Mouse (Mus musculus): ENCODE data around the gene Csrp2.

Gene Csrp2

GRCm38 (mm10) chr10:110931161-110931912, 11.7 kb downstream of the Csrp2 start:
- DNase-seq (ENCODE audit: low spot score in 2 of 2), result no peak

DNA sequence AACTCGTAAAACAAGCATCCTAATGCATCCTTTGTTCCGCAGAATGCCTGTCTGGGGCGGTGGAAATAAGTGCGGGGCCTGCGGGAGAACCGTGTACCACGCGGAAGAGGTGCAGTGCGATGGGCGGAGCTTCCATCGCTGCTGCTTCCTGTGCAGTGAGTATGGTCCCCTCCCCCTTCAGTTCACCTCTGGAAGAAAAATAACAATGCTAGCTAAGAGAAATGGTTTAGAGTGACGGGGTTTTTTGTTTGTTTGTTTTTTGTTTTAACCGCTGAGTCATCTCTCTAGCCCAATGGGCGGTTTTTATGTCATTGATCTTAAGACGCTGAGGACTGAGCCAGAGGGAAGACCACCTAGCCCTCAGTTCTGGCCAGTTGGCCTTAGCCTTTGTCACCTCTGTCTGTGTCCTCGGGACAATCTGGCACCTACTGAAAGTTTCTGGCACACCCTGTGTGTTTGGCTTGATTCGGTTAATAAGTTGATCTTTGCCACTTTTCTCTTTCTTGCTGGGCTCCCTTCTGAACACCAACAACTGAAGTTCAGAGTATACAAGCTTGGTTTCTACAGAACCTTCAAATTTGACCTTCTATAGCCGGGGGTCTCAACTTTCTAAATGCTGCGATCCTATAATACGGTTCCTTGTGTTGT, 12.4 kb downstream of the Csrp2 start:
- DNase-seq (ENCODE audit: low spot score in 2 of 2), result no peak

DNA sequence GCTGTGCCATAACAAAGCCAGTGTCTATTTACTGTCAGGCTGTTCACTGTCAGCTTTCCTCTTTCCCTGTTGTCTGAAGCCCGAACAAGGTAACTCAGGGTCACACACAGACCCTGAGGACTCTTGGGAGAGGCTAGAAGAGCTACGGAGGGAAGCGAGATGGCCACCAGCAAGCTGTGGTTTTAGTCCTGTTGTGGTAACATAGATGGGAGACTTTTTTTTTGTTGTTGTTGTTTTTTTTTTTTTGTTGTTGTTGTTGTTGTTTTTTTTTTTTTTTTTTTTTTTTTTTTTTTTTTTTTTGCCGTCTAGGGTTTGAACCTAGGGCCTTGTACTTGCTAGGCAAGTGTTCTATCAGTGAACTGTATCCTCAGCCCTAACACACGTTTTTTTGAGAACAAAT, 14.0 kb downstream of the Csrp2 start:
- DNase-seq (ENCODE audit: low spot score in 2 of 2), result no peak

GRCm38 (mm10) chr10:110935081-110935480, 15.5 kb downstream of the Csrp2 start:
- DNase-seq (ENCODE audit: low spot score in 2 of 2), result no peak

DNA sequence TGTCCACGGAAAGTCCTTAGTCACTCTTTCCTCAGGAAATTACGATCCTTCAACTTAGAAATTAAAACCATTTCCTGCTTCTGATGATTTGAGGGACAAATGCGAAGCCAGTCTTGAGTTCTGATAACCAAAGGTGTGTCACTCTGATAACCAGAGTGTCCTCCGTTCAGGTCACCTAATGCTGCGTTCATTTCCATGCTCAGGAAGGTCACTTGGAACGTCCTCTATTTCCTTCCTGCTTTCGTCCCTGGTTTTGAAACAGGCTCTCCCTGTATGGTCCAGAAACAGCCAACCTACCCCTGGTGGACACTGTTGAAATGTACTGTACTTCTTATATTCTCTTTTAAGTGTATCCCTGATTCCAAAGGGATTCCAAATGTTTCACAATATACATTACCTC, 16.1 kb downstream of the Csrp2 start:
- no peak for DNase-seq (ENCODE audit: low spot score in 2 of 2)

DNA sequence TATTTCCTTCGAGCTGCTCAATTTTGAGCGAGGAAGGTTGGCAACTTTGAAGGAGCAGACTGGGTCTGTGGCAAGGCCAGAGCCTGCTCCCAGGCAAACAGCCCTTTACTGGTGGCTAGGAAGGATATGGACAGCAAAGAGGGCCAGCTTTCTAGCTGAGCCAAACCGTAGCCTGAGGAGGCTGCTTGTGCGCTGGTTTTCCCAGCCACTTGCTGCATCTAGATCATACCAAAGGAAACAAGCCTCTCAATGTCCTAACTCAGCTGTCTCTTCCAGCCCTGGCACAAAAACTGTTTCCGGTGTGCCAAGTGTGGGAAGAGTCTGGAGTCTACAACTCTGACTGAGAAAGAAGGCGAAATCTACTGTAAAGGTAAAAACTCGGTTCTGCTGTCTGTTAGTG, 18.8 kb downstream of the Csrp2 start:
- DNase-seq (ENCODE audit: low spot score in 2 of 2), result no peak

- DNase-seq (ENCODE audit: low spot score in 2 of 2), result peak; percentile 60 to 68
Measured at GRCm38 (mm10) chr10:110938841-110939549, 19.4 kb downstream of the Csrp2 start.

GRCm38 (mm10) chr10:110939717-110940116, 20.1 kb downstream of the Csrp2 start:
- no peak for DNase-seq (ENCODE audit: low spot score in 2 of 2)

- DNase-seq (ENCODE audit: low spot score in 2 of 2), result no peak
Measured at GRCm38 (mm10) chr10:110940740-110941398, 21.3 kb downstream of the Csrp2 start.

- no peak for DNase-seq (ENCODE audit: low spot score in 2 of 2)
Measured at GRCm38 (mm10) chr10:110941968-110942367, 22.4 kb downstream of the Csrp2 start.

DNA sequence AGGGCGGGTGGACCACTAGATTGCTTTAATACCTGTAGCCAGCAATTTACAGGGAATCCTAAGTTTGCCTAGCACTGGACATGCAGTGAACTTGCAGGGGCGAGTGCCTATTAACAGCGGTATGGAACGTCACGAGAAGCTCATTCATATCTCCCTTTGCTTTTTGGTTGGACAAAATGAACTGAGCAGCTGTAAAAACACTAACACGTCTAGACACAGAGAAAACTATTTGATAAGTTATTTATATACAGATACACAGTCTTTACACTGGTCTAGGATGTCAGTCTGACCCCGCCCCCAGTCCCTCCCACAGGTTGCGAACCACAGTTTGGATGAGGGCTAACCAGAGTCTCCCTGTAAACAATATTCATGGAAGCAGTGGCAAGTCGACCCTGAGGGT, 23.2 kb downstream of the Csrp2 start:
- DNase-seq (ENCODE audit: low spot score in 2 of 2), result no peak

- DNase-seq (ENCODE audit: low spot score in 2 of 2), result no peak
Measured at GRCm38 (mm10) chr10:110944175-110944574, 24.6 kb downstream of the Csrp2 start.

DNA sequence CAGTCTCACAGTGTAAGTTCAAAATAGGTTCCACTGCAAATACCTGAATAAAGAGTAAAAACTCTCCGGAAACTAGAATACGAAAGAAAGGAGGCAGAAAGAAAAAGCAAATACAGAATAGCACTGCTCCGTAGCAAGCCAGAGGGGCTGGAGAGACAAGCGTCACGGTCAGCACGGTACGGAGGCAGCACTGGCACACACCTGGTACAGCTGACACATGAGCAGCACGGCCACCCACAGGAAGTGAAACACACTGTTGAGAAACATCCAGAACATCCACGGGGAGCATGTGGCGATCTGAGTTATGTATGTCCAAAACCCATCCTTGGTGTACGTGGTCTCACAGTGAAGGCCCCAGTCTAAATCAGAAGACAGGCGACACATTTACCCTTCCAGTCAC, 26.4 kb downstream of the Csrp2 start:
- DNase-seq (ENCODE audit: low spot score in 2 of 2), result no peak

DNA sequence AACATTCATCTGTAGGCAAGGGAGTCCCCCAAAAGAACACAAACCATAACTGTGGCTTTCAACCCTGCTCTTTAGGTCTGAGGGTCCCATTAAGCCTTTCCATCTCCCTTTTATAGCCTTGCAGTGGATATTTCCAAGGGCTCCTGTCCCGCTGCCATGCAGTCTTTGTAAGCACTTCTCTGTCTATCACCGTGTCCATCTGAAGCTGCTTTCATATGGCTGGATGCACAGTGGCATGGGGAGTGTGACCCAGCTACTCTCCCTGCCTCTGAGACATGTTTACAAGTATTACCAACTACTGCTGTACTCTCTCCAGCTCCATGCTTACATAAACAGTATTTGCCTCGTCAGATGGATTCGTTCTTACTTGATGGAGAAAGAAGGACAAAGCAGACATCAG, 28.0 kb downstream of the Csrp2 start:
- no peak for DNase-seq (ENCODE audit: low spot score in 2 of 2)

DNA sequence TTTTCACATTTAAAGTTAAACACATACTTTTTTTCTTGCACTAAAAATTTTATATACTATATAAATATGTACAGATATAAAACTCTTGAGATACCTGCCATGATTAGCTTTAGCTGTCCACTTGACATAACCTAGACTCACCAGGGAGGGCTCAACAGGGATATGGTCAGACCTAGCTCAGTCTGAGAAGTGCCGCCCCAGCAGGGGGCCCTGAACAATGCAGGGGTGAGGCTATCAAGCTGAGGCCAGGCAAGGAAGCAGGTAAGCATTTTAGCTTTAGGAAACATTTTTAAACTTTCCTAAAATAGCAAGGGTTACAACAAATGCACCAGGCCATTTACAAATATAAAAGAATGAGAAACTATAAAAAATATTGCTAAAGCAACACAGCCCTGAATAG, 31.5 kb downstream of the Csrp2 start:
- no peak for DNase-seq (ENCODE audit: low spot score in 2 of 2)

DNA sequence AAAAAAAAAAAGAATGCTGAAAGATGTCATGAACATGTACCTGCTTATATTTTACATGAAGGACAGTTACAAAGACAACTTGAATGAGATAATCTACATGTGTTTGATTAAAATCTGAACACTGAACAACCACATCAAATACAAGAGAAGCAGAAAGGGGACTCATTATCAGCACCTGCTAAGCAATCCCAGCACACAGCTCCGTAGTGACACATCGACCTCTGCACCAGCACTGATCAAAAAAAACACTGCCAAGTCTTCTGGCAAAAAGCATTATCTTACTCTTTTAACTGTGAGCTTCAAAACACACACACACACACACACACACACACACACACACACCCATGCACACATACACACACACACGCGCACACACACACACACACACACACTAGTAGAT, 32.2 kb downstream of the Csrp2 start:
- no peak for DNase-seq (ENCODE audit: low spot score in 2 of 2)

DNA sequence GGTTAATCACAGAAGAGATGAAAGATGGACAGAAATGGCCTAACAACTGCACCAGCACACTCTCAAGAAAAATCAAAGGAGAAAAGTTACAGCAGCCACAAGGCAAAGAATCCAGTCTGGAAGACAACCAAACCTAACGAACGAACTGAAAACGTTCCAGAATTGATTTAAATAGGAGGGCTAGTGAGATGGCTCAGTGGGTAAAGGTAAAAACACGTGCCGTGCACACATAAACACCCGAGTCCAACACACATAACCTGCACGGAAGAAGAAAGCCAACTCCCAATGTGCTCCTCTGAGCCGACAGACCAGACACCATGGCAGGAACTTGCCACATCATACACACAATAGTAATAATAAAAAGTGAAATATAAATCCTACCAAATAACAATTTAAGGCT, 32.7 kb downstream of the Csrp2 start:
- DNase-seq (ENCODE audit: low spot score in 2 of 2), result no peak

DNA sequence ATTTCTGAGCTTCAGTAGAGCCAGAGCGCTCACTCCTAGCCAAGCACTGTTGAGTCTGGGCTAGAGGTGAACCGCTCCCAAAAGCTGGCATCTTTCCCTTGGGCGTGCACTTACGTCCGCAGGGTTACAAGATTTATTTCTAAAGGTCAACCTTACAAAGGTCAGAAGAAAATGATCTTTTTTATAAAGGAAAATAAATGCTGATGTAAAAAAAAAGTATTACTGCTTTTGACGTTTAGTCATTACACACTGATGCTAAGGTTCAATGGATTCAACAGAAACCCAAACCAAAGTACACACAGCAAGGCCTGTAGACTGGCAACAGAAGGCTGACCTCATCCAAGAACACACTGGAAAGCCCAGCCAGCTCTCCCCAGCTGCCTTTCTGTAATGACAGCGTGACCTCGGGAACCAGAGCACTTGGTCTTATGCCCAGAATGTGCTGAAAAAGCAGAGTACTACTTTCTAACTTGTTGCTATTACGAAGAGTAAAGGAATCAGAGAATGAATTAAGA, 33.4 kb downstream of the Csrp2 start:
- DNase-seq (ENCODE audit: low spot score in 2 of 2), result peak in 1 of 2 experiments; percentile 37

DNA sequence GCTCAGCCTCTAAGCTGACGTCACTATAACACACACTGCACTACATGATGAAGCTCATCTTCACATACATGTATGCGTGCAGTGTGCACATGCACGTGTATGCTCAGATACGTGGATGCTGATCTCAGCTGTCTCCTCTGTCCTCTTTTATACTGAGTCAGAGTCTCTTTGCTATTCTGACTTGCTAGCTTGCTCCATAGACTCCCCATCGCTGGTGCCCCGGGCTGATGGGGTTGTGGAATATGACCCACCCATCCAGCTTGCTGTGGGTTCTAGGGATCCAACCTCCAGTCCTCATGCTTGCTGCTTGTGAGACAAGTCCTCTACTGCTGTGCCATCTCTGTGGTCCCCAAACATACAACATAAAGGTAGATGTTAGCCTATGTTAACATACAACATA, 39.3 kb downstream of the Csrp2 start:
- no peak for DNase-seq (ENCODE audit: low spot score in 2 of 2)

- no peak for DNase-seq (ENCODE audit: low spot score in 2 of 2)
Measured at GRCm38 (mm10) chr10:110959781-110960180, 40.2 kb downstream of the Csrp2 start.

DNA sequence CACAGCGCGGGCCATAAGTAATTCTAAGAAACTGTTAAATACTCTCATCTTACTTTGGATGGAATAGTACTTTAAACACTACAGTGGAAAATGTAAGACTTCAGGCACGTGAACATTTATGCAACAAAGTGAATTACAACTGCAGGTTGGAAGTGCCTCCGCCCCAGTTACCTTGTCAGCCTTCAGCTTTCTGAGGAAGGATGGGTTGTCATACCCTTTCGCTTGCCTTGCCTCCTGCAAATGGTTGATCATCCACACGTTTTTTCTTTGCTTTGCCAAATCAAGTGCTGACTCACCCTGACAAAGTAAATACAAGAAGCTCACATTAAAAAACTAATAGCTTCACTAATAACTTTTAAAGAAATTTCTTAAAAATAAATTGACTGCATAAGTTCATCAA, 41.3 kb downstream of the Csrp2 start:
- no peak for DNase-seq (ENCODE audit: low spot score in 2 of 2)

DNA sequence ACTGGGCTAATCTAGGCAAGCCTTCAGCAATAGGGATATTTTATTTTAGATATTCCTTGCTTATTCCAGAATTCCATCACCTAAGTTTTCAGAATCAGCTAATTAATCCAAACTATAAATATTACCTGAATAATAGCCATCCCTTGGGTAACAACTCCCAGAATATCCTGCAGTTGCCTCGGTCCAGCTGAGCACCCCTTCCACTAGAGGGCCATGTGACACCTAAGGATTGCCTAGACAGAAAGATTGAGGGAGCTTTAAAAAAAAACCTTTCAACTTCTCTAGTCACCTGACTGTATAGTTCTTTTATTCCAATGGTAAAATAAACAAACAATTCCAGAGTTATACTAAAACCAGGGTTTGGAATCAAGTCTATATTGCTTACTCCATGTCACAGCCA, 42.6 kb downstream of the Csrp2 start:
- DNase-seq (ENCODE audit: low spot score in 2 of 2), result no peak
